Mouse (Mus musculus) mesoderm, embryonic 11.5 days (tissue): Measurements from ENCODE around the gene Ift88.

Source experiments
- DNase-seq: peaks from one replicate; pipeline ENCODE4 v3.0.0-alpha.2; 2012; ENCODE audit warnings: low read depth, low spot score

Gene Ift88

GRCm38 (mm10) chr14:57532577-57532976 lies 108.7 kb downstream of the Ift88 start:
- no peak for DNase-seq

- peak; percentile 58 for DNase-seq
Measured at GRCm38 (mm10) chr14:57533214-57533613, 109.4 kb downstream of the Ift88 start.

- DNase-seq = no peak
Measured at GRCm38 (mm10) chr14:57533841-57534240, 110.0 kb downstream of the Ift88 start.

- no peak for DNase-seq
Measured at GRCm38 (mm10) chr14:57534346-57534745, 110.5 kb downstream of the Ift88 start.

GRCm38 (mm10) chr14:57534961-57535360 lies 111.1 kb downstream of the Ift88 start:
- no peak for DNase-seq

GRCm38 (mm10) chr14:57535646-57536045 lies 111.8 kb downstream of the Ift88 start:
- DNase-seq = no peak

- no peak for DNase-seq
Measured at GRCm38 (mm10) chr14:57536820-57537219, 113.0 kb downstream of the Ift88 start.

GRCm38 (mm10) chr14:57537261-57538015 lies 113.6 kb downstream of the Ift88 start:
- no peak for DNase-seq

GRCm38 (mm10) chr14:57540683-57541082 lies 116.8 kb downstream of the Ift88 start:
- DNase-seq = no peak

GRCm38 (mm10) chr14:57542231-57542630 lies 118.4 kb downstream of the Ift88 start:
- no peak for DNase-seq

- no peak for DNase-seq
Measured at GRCm38 (mm10) chr14:57543420-57544039, 119.7 kb downstream of the Ift88 start.

GRCm38 (mm10) chr14:57545526-57545925 lies 121.7 kb downstream of the Ift88 start:
- no peak for DNase-seq

- DNase-seq = no peak
Measured at GRCm38 (mm10) chr14:57546131-57546530, 122.3 kb downstream of the Ift88 start.

- DNase-seq = no peak
Measured at GRCm38 (mm10) chr14:57546557-57547021, 122.7 kb downstream of the Ift88 start.

GRCm38 (mm10) chr14:57547062-57547461 lies 123.2 kb downstream of the Ift88 start:
- DNase-seq = no peak

- DNase-seq = no peak
Measured at GRCm38 (mm10) chr14:57552945-57553344, 129.1 kb downstream of the Ift88 start.

GRCm38 (mm10) chr14:57554434-57554833 lies 130.6 kb downstream of the Ift88 start:
- no peak for DNase-seq

- DNase-seq = no peak
Measured at GRCm38 (mm10) chr14:57555471-57556070, 131.7 kb downstream of the Ift88 start.

- DNase-seq = no peak
Measured at GRCm38 (mm10) chr14:57556922-57557321, 133.1 kb downstream of the Ift88 start.

- DNase-seq = no peak
Measured at GRCm38 (mm10) chr14:57565626-57566025, 141.8 kb downstream of the Ift88 start.
